Mouse (Mus musculus): ENCODE results near the gene Nsdhl. TPM values are rescaled to one million over a fixed set of nuclear protein-coding genes. Genes with fewer than 3 reads are reported as not detected.

Gene Nsdhl
- total and polyA plus RNA-seq, 3 experiments: 19.4 to 23.1 TPM; not detected in 1

DNA sequence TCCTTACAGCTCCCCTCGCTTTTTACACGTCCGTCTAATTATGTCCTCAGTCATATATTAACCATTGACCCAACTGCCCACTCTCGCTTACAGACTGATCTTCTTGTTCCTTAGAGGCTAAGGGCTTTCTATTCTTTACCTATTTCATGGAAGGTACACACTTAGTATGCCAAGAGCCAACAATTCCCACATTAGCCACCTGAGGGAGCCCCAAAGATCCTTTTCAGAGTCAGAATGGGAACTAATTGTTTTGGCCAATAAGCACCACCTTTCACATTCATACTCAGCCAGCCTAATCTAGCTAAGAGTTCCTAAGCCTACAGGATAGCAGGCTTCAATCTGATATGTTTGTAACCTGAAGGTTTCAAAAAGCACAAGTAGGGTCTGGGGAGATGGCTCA lies 42.1 kb downstream of the Nsdhl start:
- DNase-seq (ENCODE audit: low read depth, low spot score): peak; percentile 34
- Histone ChIP-seq H3K9me3 (replicated peaks; ENCODE audit: insufficient read depth, low read length) (no peaks in the 10 kb centered on the region), H3K9ac (ENCODE audit: control insufficient read depth, low read depth, low read length, poor library complexity, severe bottlenecking) (no peak overlapping the region), H3K79me2 (ENCODE audit: control insufficient read depth, insufficient read depth, low read length, poor library complexity) (no peaks in the 10 kb centered on the region), H3K27me3 (ENCODE audit: control insufficient read depth in 1 of 2, insufficient read depth in 2 of 2, low read length in 2 of 2) (no peaks in the 10 kb centered on the region), H3K4me1 (ENCODE audit: control insufficient read depth in 1 of 2, insufficient read depth in 2 of 2, low read length in 2 of 2) (no peaks in the 10 kb centered on the region), H3K4me3 (ENCODE audit: control insufficient read depth in 1 of 2, insufficient read depth in 1 of 2, low read depth in 2 of 2, low read length in 2 of 2) (no peak overlapping the region), H3K27ac (ENCODE audit: control insufficient read depth, low read depth, low read length) (no peak overlapping the region), H3K36me3 (ENCODE audit: control insufficient read depth in 1 of 2, insufficient read depth in 2 of 2, low read length in 2 of 2) (no peaks in the 10 kb centered on the region)
- TF ChIP-seq CTCF (IDR thresholded peaks at IDR 0.05 in 2 of 3, conservative IDR thresholded peaks at IDR 0.05 in 1 of 3; ENCODE audit: control insufficient read depth in 1 of 3, insufficient read depth in 1 of 3, low read depth in 2 of 3, low read length in 3 of 3, poor library complexity in 1 of 3, severe bottlenecking in 1 of 3): peak in 2 of 3 experiments; percentile 36 to 37; a peak in 4 of 6 replicates
- TF ChIP-seq NELFE (IDR thresholded peaks at IDR 0.05; ENCODE audit: low read depth, low read length): no peak
- no peak for TF ChIP-seq MAX (IDR thresholded peaks at IDR 0.05; ENCODE audit: low read length)
- TF ChIP-seq POLR2AphosphoS5 (IDR thresholded peaks at IDR 0.05; ENCODE audit: borderline replicate concordance, low read depth, low read length): no peak
- TF ChIP-seq BHLHE40 (IDR thresholded peaks at IDR 0.05; ENCODE audit: borderline replicate concordance, low read depth, low read length): no peak
- TF ChIP-seq RCOR1 (IDR thresholded peaks at IDR 0.05; ENCODE audit: low read depth, low read length): no peak
- TF ChIP-seq TBP (IDR thresholded peaks at IDR 0.05; ENCODE audit: low read depth, low read length): no peak
- TF ChIP-seq SIN3A (IDR thresholded peaks at IDR 0.05; ENCODE audit: low read length): no peak
- no peak for TF ChIP-seq JUND (IDR thresholded peaks at IDR 0.05; ENCODE audit: low read depth, low read length)
- TF ChIP-seq ZC3H11A (IDR thresholded peaks at IDR 0.05; ENCODE audit: low read depth, low read length): no peak
- TF ChIP-seq POLR2AphosphoS2 (IDR thresholded peaks at IDR 0.05; ENCODE audit: low read length): no peak
- TF ChIP-seq USF2 (IDR thresholded peaks at IDR 0.05; ENCODE audit: borderline replicate concordance in 1 of 2, insufficient read depth in 1 of 2, low read depth in 1 of 2, low read length in 2 of 2): no peak
- no peak for TF ChIP-seq MYB (IDR thresholded peaks at IDR 0.05; ENCODE audit: low read depth, low read length)
- no peak for TF ChIP-seq UBTF (IDR thresholded peaks at IDR 0.05; ENCODE audit: borderline replicate concordance, insufficient read depth, low read depth, low read length)
- TF ChIP-seq MEF2A (IDR thresholded peaks at IDR 0.05; ENCODE audit: extremely low read depth, insufficient replicate concordance, low read depth, low read length, poor library complexity, severe bottlenecking): no peak
- TF ChIP-seq RAD21 (IDR thresholded peaks at IDR 0.05; ENCODE audit: low read depth, low read length): peak; percentile 9
- TF ChIP-seq MAFK (IDR thresholded peaks at IDR 0.05; ENCODE audit: borderline replicate concordance, low read depth, low read length): no peak
- TF ChIP-seq POLR2A (IDR thresholded peaks at IDR 0.05; ENCODE audit: control insufficient read depth in 1 of 2, insufficient read depth in 1 of 2, low read depth in 1 of 2, low read length in 2 of 2, poor library complexity in 1 of 2): no peak

- no peak overlapping the region for H3K4me3 ChIP-seq (ENCODE audit: control insufficient read depth in 1 of 2, insufficient read depth in 1 of 2, low read depth in 2 of 2, low read length in 2 of 2)
- no peak for TF ChIP-seq ZKSCAN1 (IDR thresholded peaks at IDR 0.05; ENCODE audit: low read depth, low read length)
- TF ChIP-seq RAD21 (IDR thresholded peaks at IDR 0.05; ENCODE audit: low read depth, low read length): no peak
- no peak for TF ChIP-seq CTCF (IDR thresholded peaks at IDR 0.05 in 2 of 3, conservative IDR thresholded peaks at IDR 0.05 in 1 of 3; ENCODE audit: control insufficient read depth in 1 of 3, insufficient read depth in 1 of 3, low read depth in 2 of 3, low read length in 3 of 3, poor library complexity in 1 of 3, severe bottlenecking in 1 of 3)
- no peak for TF ChIP-seq ETS1 (IDR thresholded peaks at IDR 0.05; ENCODE audit: low read depth, low read length)
- no peak for TF ChIP-seq CHD2 (IDR thresholded peaks at IDR 0.05; ENCODE audit: low read length)
Observed at GRCm38 (mm10) chrX:72961511-72961910, 43.2 kb downstream of the Nsdhl start.

More at GRCm38 (mm10) chrX:72961511-72961910, 43.2 kb downstream of the Nsdhl start:
- Histone ChIP-seq H3K4me1 (ENCODE audit: control insufficient read depth in 1 of 2, insufficient read depth in 2 of 2, low read length in 2 of 2) (no peaks in the 10 kb centered on the region), H3K36me3 (ENCODE audit: control insufficient read depth in 1 of 2, insufficient read depth in 2 of 2, low read length in 2 of 2) (no peaks in the 10 kb centered on the region), H3K79me2 (ENCODE audit: control insufficient read depth, insufficient read depth, low read length, poor library complexity) (no peaks in the 10 kb centered on the region), H3K27ac (ENCODE audit: control insufficient read depth, low read depth, low read length) (no peak overlapping the region), H3K9ac (ENCODE audit: control insufficient read depth, low read depth, low read length, poor library complexity, severe bottlenecking) (no peak overlapping the region), H3K27me3 (ENCODE audit: control insufficient read depth in 1 of 2, insufficient read depth in 2 of 2, low read length in 2 of 2) (no peaks in the 10 kb centered on the region), H3K9me3 (replicated peaks; ENCODE audit: insufficient read depth, low read length) (no peaks in the 10 kb centered on the region)
- no peak for DNase-seq (ENCODE audit: low read depth, low spot score)

Measured in MEL (cell line).